Mouse (Mus musculus) yolk sac, embryonic 10.5 days (tissue): ENCODE data around the gene Ctdnep1.

Experiments used
- DNase-seq: peaks from one replicate; pipeline ENCODE4 v3.0.0-alpha.2; 2017; ENCODE audit warnings: low spot score

The Ctdnep1 gene

GRCm38 (mm10) chr11:69983377-69983776 lies 2.4 kb downstream of the Ctdnep1 start:
- DNase-seq: no peak

GRCm38 (mm10) chr11:69984431-69984830 lies 3.5 kb downstream of the Ctdnep1 start:
- no peak for DNase-seq

- no peak for DNase-seq
These were observed 9.0 kb downstream of the Ctdnep1 start for GRCm38 (mm10) chr11:69989949-69990348.

- DNase-seq: peak; percentile 97
These were observed 10.1 kb downstream of the Ctdnep1 start, which contains the start of gene Gabarap for GRCm38 (mm10) chr11:69990850-69991691. Gene Gabarap, plus strand, starts transcription at chr11:69991143.

- no peak for DNase-seq
These were observed 10.8 kb downstream of the Ctdnep1 start for GRCm38 (mm10) chr11:69991711-69992110.

GRCm38 (mm10) chr11:69992396-69992795 lies 11.4 kb downstream of the Ctdnep1 start:
- DNase-seq: no peak

- DNase-seq: no peak
These were observed 12.0 kb downstream of the Ctdnep1 start for GRCm38 (mm10) chr11:69992932-69993331.

GRCm38 (mm10) chr11:69994401-69995090 lies 13.6 kb downstream of the Ctdnep1 start:
- no peak for DNase-seq

- DNase-seq: peak; percentile 100
These were observed 14.5 kb downstream of the Ctdnep1 start, which contains the start of gene Phf23 for GRCm38 (mm10) chr11:69995391-69995960. Gene Phf23, plus strand, starts transcription at chr11:69995777.

- DNase-seq: no peak
These were observed 15.5 kb downstream of the Ctdnep1 start for GRCm38 (mm10) chr11:69996161-69997061.

GRCm38 (mm10) chr11:69997070-69997509 lies 16.1 kb downstream of the Ctdnep1 start:
- DNase-seq: peak; percentile 95

- DNase-seq: no peak
These were observed 17.9 kb downstream of the Ctdnep1 start for GRCm38 (mm10) chr11:69998567-69999491.

- DNase-seq: no peak
These were observed 18.7 kb downstream of the Ctdnep1 start for GRCm38 (mm10) chr11:69999666-70000065.

- peak; percentile 97 for DNase-seq
These were observed 19.5 kb downstream of the Ctdnep1 start, which contains the start of gene Dvl2 for GRCm38 (mm10) chr11:70000396-70000898. Gene Dvl2, plus strand, starts transcription at chr11:70000595.

- DNase-seq: no peak
These were observed 20.2 kb downstream of the Ctdnep1 start for GRCm38 (mm10) chr11:70001159-70001558.

GRCm38 (mm10) chr11:70001865-70002264 lies 20.9 kb downstream of the Ctdnep1 start:
- DNase-seq: no peak

- DNase-seq: no peak
These were observed 21.5 kb downstream of the Ctdnep1 start for GRCm38 (mm10) chr11:70002471-70002870.

- DNase-seq: no peak
These were observed 24.6 kb downstream of the Ctdnep1 start for GRCm38 (mm10) chr11:70005521-70005920.

- DNase-seq: no peak
These were observed 29.1 kb downstream of the Ctdnep1 start for GRCm38 (mm10) chr11:70010033-70010432.

GRCm38 (mm10) chr11:70010548-70010947 lies 29.6 kb downstream of the Ctdnep1 start:
- no peak for DNase-seq
